Mouse (Mus musculus) splenic B cell, adult 2 months (primary cell): ENCODE results near the gene Clba1.

Source experiments
- DNase-seq: peaks from one replicate; pipeline ENCODE4 v3.0.0-alpha.2; 2011; ENCODE audit warnings: low read depth, low spot score
- H3K27me3 ChIP-seq: 2 replicates; pipeline ENCODE4 v1.6.1; 2012; ENCODE audit warnings: mild to moderate bottlenecking, low read length, moderate library complexity, mixed read lengths; ENCODE audit not compliant: control insufficient read depth, poor library complexity, insufficient read depth, severe bottlenecking
- H3K36me3 ChIP-seq: 2 replicates; pipeline ENCODE4 v1.6.1; 2012; ENCODE audit warnings: mild to moderate bottlenecking, low read length, moderate library complexity, mixed read lengths; ENCODE audit not compliant: control insufficient read depth, poor library complexity, insufficient read depth, severe bottlenecking

Gene Clba1

DNA sequence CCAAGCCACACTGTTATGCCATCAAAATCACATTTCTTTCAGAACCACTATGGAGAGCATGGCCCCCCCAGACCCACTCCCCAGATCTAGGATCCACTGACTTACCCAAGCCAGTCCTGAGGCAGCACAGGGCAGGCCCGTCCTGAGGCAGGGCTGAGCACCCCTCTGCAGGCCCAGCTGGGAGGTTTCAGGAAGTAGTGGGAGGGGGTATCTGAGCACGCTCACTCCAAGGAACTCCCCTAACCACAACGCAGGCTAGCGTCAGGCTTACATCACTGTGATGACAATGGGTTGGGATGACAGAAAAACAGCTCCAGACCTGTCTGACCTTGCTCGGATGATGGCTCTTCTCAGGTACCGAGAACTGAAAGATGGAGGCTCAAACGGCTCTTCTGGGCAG is 52.0 kb downstream of the Clba1 start:
- no peaks in the 10 kb centered on the region for H3K36me3 ChIP-seq
- DNase-seq: peak; percentile 90
- no peaks in the 10 kb centered on the region for H3K27me3 ChIP-seq

DNA sequence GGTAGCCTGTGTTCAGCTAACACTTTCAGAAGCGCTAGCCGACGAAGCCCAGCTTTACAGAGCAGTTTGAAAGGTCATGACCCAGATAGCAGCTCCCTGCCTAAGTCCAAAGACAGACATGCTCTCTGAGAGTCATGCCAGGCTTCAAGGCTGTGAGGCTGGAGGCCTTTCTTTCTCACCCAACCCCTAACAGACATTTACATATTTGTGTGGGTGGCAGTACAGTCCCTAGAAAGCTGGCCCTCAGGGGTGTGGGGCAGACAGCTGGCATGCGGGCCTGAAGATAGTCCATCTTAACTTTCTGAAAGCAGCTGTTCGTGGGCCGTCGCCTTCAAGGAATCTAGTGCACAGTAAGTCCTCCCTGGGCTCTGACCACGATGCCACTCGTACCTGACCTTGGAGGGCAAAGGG is 53.2 kb downstream of the Clba1 start:
- Histone ChIP-seq H3K27me3 (no peaks in the 10 kb centered on the region), H3K36me3 (no peaks in the 10 kb centered on the region)
- peak; percentile 74 for DNase-seq

DNA sequence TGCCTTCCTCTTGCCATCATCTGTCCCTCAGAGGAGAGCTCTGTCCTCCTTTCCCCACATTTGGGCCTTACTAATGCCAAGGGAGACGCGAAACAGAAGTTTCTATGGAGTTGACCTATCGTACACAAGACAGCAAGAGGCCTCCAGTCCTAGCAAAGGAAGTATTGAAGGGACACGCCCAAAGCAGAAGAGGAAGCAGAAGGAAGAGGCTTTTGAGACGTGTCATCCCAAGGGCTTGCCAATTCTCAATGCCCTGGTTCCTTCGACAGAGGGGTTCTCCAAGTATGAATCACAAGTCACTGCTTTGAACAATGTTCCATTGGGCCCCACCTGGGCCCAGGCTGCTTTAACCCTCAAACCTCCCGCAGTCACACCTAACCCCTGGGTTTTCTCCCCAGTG is 56.1 kb downstream of the Clba1 start:
- DNase-seq: peak; percentile 60
- H3K36me3 ChIP-seq: no peaks in the 10 kb centered on the region
- no peaks in the 10 kb centered on the region for H3K27me3 ChIP-seq
